12 mouse cellular contexts compared by ENCODE assay signal in genomic region chr13:43900758-43901157, GRCm38 (mm10).
DNase-seq lines count a peak whose midpoint lies in the region; ATAC-seq and TF ChIP-seq lines count a peak whose summit lies in the region.
"Had no signal": no experiment of that assay in that cellular context is flagged by ENCODE, and none has a peak within 500 bp of the region (broad histone marks: within the 10 kb centered on the region; RNA-seq: fewer than 3 reads in every experiment).

No protein-coding gene starts in this region.

- peak; percentile 55 for ATAC-seq in hindbrain, postnatal 0 days
- ATAC-seq in hindbrain, embryonic 13.5 days (ENCODE audit: low FRiP score), result no peak
- ATAC-seq: activated CD4-positive, CD25-positive, alpha-beta regulatory T cell, adult 4 months had no signal

- TF ChIP-seq POLR2A in spleen, adult 2 months (IDR thresholded peaks at IDR 0.05; ENCODE audit: low read depth, low read length), result no peak

- no peak overlapping the region for H3K4me2 ChIP-seq in hindbrain, postnatal 0 days (ENCODE audit: low read depth, low read length)
- no peak overlapping the region for H3K4me2 ChIP-seq in hindbrain, embryonic 13.5 days
- H3K4me2 ChIP-seq: embryonic facial prominence, embryonic 15.5 days; limb, embryonic 12.5 days; stomach, embryonic 15.5 days had no signal

- no peaks in the 10 kb centered on the region for H3K9me3 ChIP-seq in hindbrain, postnatal 0 days (ENCODE audit: low read length)
- no peaks in the 10 kb centered on the region for H3K9me3 ChIP-seq in hindbrain, embryonic 13.5 days
- H3K9me3 ChIP-seq: embryonic facial prominence, embryonic 15.5 days; hindbrain, embryonic 10.5 days; limb, embryonic 12.5 days; stomach, embryonic 15.5 days had no signal

- H3K9ac ChIP-seq in hindbrain, postnatal 0 days (replicated peaks; ENCODE audit: low read length), result no peak overlapping the region
- no peak overlapping the region for H3K9ac ChIP-seq in hindbrain, embryonic 13.5 days
- H3K9ac ChIP-seq: embryonic facial prominence, embryonic 15.5 days; limb, embryonic 12.5 days; stomach, embryonic 15.5 days had no signal

- 52% methylated on average over 7 of the region's 7 CpGs for WGBS in hindbrain, postnatal 0 days
- WGBS in hindbrain, embryonic 13.5 days, result 65% methylated on average over 7 of the region's 7 CpGs
- 32% methylated on average over 7 of the region's 7 CpGs for WGBS in spleen, adult 2 months

- TF ChIP-seq CTCF in hindbrain, postnatal 0 days (IDR thresholded peaks at IDR 0.05; ENCODE audit: low read depth), result no peak
- TF ChIP-seq CTCF in spleen, adult 2 months (IDR thresholded peaks at IDR 0.05; ENCODE audit: extremely low read depth, insufficient read depth, insufficient read length, insufficient replicate concordance), result no peak

- no peak overlapping the region for H3K4me3 ChIP-seq in hindbrain, postnatal 0 days (ENCODE audit: low read length)
- no peak overlapping the region for H3K4me3 ChIP-seq in hindbrain, embryonic 13.5 days
- no peak overlapping the region for H3K4me3 ChIP-seq in spleen, adult 2 months (ENCODE audit: extremely low read depth, insufficient read depth, insufficient read length)
- H3K4me3 ChIP-seq: embryonic facial prominence, embryonic 15.5 days; hindbrain, embryonic 10.5 days; limb, embryonic 12.5 days; stomach, embryonic 15.5 days had no signal

- H3K4me1 ChIP-seq in hindbrain, postnatal 0 days (ENCODE audit: insufficient read depth, low read length), result peaks cover 12% of the 10 kb centered on the region
- peaks cover 11% of the 10 kb centered on the region; the same call in 1 of the 2 replicates for H3K4me1 ChIP-seq in hindbrain, embryonic 13.5 days (replicated peaks)
- H3K4me1 ChIP-seq in spleen, adult 2 months (ENCODE audit: control insufficient read depth, insufficient read depth, insufficient read length), result peaks cover 29% of the 10 kb centered on the region
- H3K4me1 ChIP-seq: embryonic facial prominence, embryonic 15.5 days; stomach, embryonic 15.5 days had no signal

- H3K27me3 ChIP-seq in hindbrain, postnatal 0 days (ENCODE audit: insufficient read depth, low read length), result no peaks in the 10 kb centered on the region
- H3K27me3 ChIP-seq in hindbrain, embryonic 13.5 days, result 0 out of 2 replicates have a peak, but pooled peaks cover 2% of the 10 kb centered on the region
- H3K27me3 ChIP-seq in spleen, adult 2 months (ENCODE audit: control insufficient read depth, insufficient read depth, low read length), result no peaks in the 10 kb centered on the region
- H3K27me3 ChIP-seq: embryonic facial prominence, embryonic 15.5 days; limb, embryonic 12.5 days; stomach, embryonic 15.5 days had no signal

- DNase-seq in hindbrain, postnatal 0 days (ENCODE audit: low spot score), result peak; percentile 40
- peak in 1 of 2 experiments; percentile 24 for DNase-seq in spleen, adult 2 months (ENCODE audit: low read depth in 1 of 2, low spot score in 2 of 2)
- no peak for DNase-seq in spleen, adult 12 weeks (ENCODE audit: low spot score)
- peak; percentile 65 to 74 for DNase-seq in cerebellum, postnatal 10 days
- DNase-seq in adrenal gland, adult 18-20 months (ENCODE audit: low spot score in 2 of 2), result no peak
- DNase-seq in thymus, postnatal 10 days (ENCODE audit: low spot score in 2 of 2), result no peak

- H3K36me3 ChIP-seq in hindbrain, postnatal 0 days (ENCODE audit: insufficient read depth, low read length), result no peaks in the 10 kb centered on the region
- no peaks in the 10 kb centered on the region for H3K36me3 ChIP-seq in hindbrain, embryonic 13.5 days
- H3K36me3 ChIP-seq in spleen, adult 2 months (ENCODE audit: control insufficient read depth, insufficient read depth, low read length), result no peaks in the 10 kb centered on the region
- H3K36me3 ChIP-seq: embryonic facial prominence, embryonic 15.5 days; hindbrain, embryonic 10.5 days; limb, embryonic 12.5 days; stomach, embryonic 15.5 days had no signal

- H3K27ac ChIP-seq in hindbrain, postnatal 0 days, result peak overlapping the region; percentile 32; the same call in 1 of the 2 replicates
- no peak overlapping the region for H3K27ac ChIP-seq in hindbrain, embryonic 13.5 days
- peak overlapping the region; percentile 39 for H3K27ac ChIP-seq in spleen, adult 2 months (ENCODE audit: insufficient read depth, low read length)
- H3K27ac ChIP-seq: embryonic facial prominence, embryonic 15.5 days; hindbrain, embryonic 10.5 days; limb, embryonic 12.5 days; stomach, embryonic 15.5 days had no signal

Comparison
In these comparisons a context has a peak if more than half of its experiments do, and no peak if none do; other contexts are left out.
1. DNase-seq: peak in hindbrain, postnatal 0 days (single experiment) and cerebellum, postnatal 10 days (2 of 2); none in spleen, adult 12 weeks (single experiment), adrenal gland, adult 18-20 months (0 of 2) and thymus, postnatal 10 days (0 of 2).